Mouse (Mus musculus): Measurements from ENCODE around the gene Gm4353. TPM values are rescaled to one million over a fixed set of nuclear protein-coding genes. Genes with fewer than 3 reads are reported as not detected.

The Gm4353 gene
- polyA plus RNA-seq, 1 experiment from 2014 or later: 1.1 TPM

GRCm38 (mm10) chr7:116035504-116035903 is 48.9 kb downstream of the Gm4353 start:
- 52% methylated on average over 4 of the region's 4 CpGs for WGBS
- H3K27ac ChIP-seq (ENCODE audit: low read length): no peak overlapping the region
- no peaks in the 10 kb centered on the region for H3K36me3 ChIP-seq (ENCODE audit: insufficient read depth, low read length)
- H3K4me1 ChIP-seq (ENCODE audit: insufficient read depth, low read length): peaks cover 35% of the 10 kb centered on the region
- no peaks in the 10 kb centered on the region for H3K9me3 ChIP-seq (ENCODE audit: low read length)
- H3K9ac ChIP-seq (replicated peaks; ENCODE audit: low read length): no peak overlapping the region
- no peak for ATAC-seq (ENCODE audit: low FRiP score, low TSS enrichment)
- H3K4me3 ChIP-seq (ENCODE audit: low read length): no peak overlapping the region
- H3K4me2 ChIP-seq (replicated peaks; ENCODE audit: low read depth, low read length): no peak overlapping the region
- H3K27me3 ChIP-seq (ENCODE audit: insufficient read depth, low read length): peaks cover 58% of the 10 kb centered on the region

- peak overlapping the region; percentile 13 for H3K27ac ChIP-seq (ENCODE audit: low read length)
- peak overlapping the region; percentile 53 for H3K9ac ChIP-seq (replicated peaks; ENCODE audit: low read length)
- under 1% methylated on average over 25 of the region's 25 CpGs for WGBS
- no peaks in the 10 kb centered on the region for H3K36me3 ChIP-seq (ENCODE audit: insufficient read depth, low read length)
- H3K9me3 ChIP-seq (ENCODE audit: low read length): no peaks in the 10 kb centered on the region
- H3K27me3 ChIP-seq (ENCODE audit: insufficient read depth, low read length): peaks cover 62% of the 10 kb centered on the region
- ATAC-seq (ENCODE audit: low FRiP score, low TSS enrichment): peak; percentile 29; the same call in 1 of the 2 replicates
- peak overlapping the region; percentile 63 for H3K4me3 ChIP-seq (ENCODE audit: low read length)
- peaks cover 27% of the 10 kb centered on the region for H3K4me1 ChIP-seq (ENCODE audit: insufficient read depth, low read length)
- peak overlapping the region; percentile 92 for H3K4me2 ChIP-seq (replicated peaks; ENCODE audit: low read depth, low read length)
Observed at GRCm38 (mm10) chr7:116034282-116034758, 50.1 kb downstream of the Gm4353 start.

GRCm38 (mm10) chr7:116033371-116034241 is 50.8 kb downstream of the Gm4353 start:
- H3K9ac ChIP-seq (replicated peaks; ENCODE audit: low read length): peak overlapping the region; percentile 53
- peak; percentile 62 for ATAC-seq (ENCODE audit: low FRiP score, low TSS enrichment)
- peaks cover 56% of the 10 kb centered on the region for H3K27me3 ChIP-seq (ENCODE audit: insufficient read depth, low read length)
- peaks cover 23% of the 10 kb centered on the region for H3K4me1 ChIP-seq (ENCODE audit: insufficient read depth, low read length)
- no peaks in the 10 kb centered on the region for H3K36me3 ChIP-seq (ENCODE audit: insufficient read depth, low read length)
- peak overlapping the region; percentile 92 for H3K4me2 ChIP-seq (replicated peaks; ENCODE audit: low read depth, low read length)
- H3K4me3 ChIP-seq (ENCODE audit: low read length): peak overlapping the region; percentile 63
- WGBS: under 1% methylated on average over 54 of the region's 54 CpGs
- H3K27ac ChIP-seq (ENCODE audit: low read length): peak overlapping the region; percentile 13
- H3K9me3 ChIP-seq (ENCODE audit: low read length): no peaks in the 10 kb centered on the region

Other genes starting within 250 kb of the Gm4353 start
- gene Sox6, start 45.8 kb downstream of the Gm4353 start, polyA plus RNA-seq (2015; fragmentation: Nextera tagmentation; extraction: Ambion mirVana): 18.6 and 18.9 TPM in 2 replicates
- 266 and 275 TPM in 2 replicates for gene 1110004F10Rik, start 45.2 kb downstream of the Gm4353 start, polyA plus RNA-seq (2015; fragmentation: Nextera tagmentation; extraction: Ambion mirVana)
- 13.1 and 13.8 TPM in 2 replicates for gene Plekha7, start 223.7 kb upstream of the Gm4353 start, polyA plus RNA-seq (2015; fragmentation: Nextera tagmentation; extraction: Ambion mirVana)
- gene Rps13, start 249.6 kb upstream of the Gm4353 start, polyA plus RNA-seq (2015; fragmentation: Nextera tagmentation; extraction: Ambion mirVana): 644 and 729 TPM in 2 replicates